Mouse (Mus musculus) T-helper 1 cell (primary cell): Measurements from ENCODE around the gene Gm20814.
"Not testable (repeated sequence)": the region's sequence is repeated elsewhere in the genome, so short reads cannot be mapped to it uniquely, and the experiment has no call there.

Experiments used
- in situ Hi-C: fragments of 300-600 bp; cut with MboI, MseI; formaldehyde crosslinking; loops from one replicate; pipeline ENCODE4 v1.15.1; 2025; ENCODE audit warnings: high pct_unique_total_duplicates

Gm20814 gene

DNA sequence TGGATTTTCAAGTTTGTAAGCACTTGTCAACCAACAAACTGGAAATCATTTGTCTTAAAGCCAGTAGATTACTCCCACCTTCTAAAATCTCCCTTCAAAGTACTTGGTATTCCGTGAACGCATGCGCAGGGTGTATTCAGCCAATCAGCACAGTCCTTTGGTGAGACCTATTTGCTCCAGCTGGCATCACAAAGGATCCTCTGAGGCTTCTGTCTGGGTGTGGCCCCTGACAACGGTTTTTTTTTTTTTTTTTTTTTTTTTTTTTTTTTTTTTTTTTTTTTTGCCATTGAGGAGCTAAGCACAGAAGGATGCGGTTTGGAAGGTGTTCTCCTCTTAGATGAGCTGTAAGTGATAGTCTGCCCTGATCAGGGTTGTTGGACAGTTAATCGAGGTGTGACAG, at the start of gene Gm20814:
Gene Gm20814, plus strand, starts transcription at position 301 of the 400 bp plus-strand sequence.
- in situ Hi-C loops, result not testable (repeated sequence)
